Mouse (Mus musculus): Measurements from ENCODE around the gene Cybc1. TPM values are rescaled to one million over a fixed set of nuclear protein-coding genes. Genes with fewer than 3 reads are reported as not detected.

Cybc1 gene
- polyA plus RNA-seq, 1 experiment from 2014 or later = 27.4 TPM

- H3K9ac ChIP-seq (ENCODE audit: low read length) = no peak overlapping the region
- peak; percentile 55 for DNase-seq (ENCODE audit: low spot score)
- H3K27ac ChIP-seq (replicated peaks) = peak overlapping the region; percentile 99
- no peaks in the 10 kb centered on the region; the same call in none of the 2 replicates for H3K36me3 ChIP-seq (ENCODE audit: control insufficient read depth, insufficient read depth, low read length)
- H3K9me3 ChIP-seq (ENCODE audit: control insufficient read depth, low read length) = no peaks in the 10 kb centered on the region
- TF ChIP-seq CTCF (IDR thresholded peaks at IDR 0.05; ENCODE audit: low read depth) = peak; percentile 65
- TF ChIP-seq EP300 (optimal IDR thresholded peaks at IDR 0.05) = no peak
- no peaks in the 10 kb centered on the region for H3K4me1 ChIP-seq (replicated peaks; ENCODE audit: control insufficient read depth, insufficient read depth)
- peak overlapping the region; percentile 54; the same call in 1 of the 2 replicates for H3K4me2 ChIP-seq (replicated peaks; ENCODE audit: low read depth)
- no peak overlapping the region for H3K4me3 ChIP-seq (ENCODE audit: low read depth, low read length)
- ATAC-seq (ENCODE audit: low FRiP score, low TSS enrichment) = no peak
- WGBS = 28% methylated on average over 9 of the region's 9 CpGs
- H3K27me3 ChIP-seq (ENCODE audit: control insufficient read depth, insufficient read depth, low read length) = no peaks in the 10 kb centered on the region
Measured at GRCm38 (mm10) chr11:121235475-121236238, 6.5 kb upstream of the Cybc1 start.

- WGBS = 28% methylated on average over 4 of the region's 4 CpGs
Measured at GRCm38 (mm10) chr11:121232706-121233105, 3.6 kb upstream of the Cybc1 start.

GRCm38 (mm10) chr11:121231628-121232291 is 2.6 kb upstream of the Cybc1 start:
- Histone ChIP-seq H3K9ac (ENCODE audit: low read length) (no peak overlapping the region), H3K36me3 (ENCODE audit: control insufficient read depth, insufficient read depth, low read length) (no peaks in the 10 kb centered on the region), H3K27me3 (ENCODE audit: control insufficient read depth, insufficient read depth, low read length) (no peaks in the 10 kb centered on the region), H3K4me1 (replicated peaks; ENCODE audit: control insufficient read depth, insufficient read depth) (peaks cover 4% of the 10 kb centered on the region; the same call in 1 of the 2 replicates), H3K4me3 (ENCODE audit: low read depth, low read length) (no peak overlapping the region), H3K4me2 (replicated peaks; ENCODE audit: low read depth) (no peak overlapping the region), H3K27ac (replicated peaks) (no peak overlapping the region; the same call in 1 of the 2 replicates), H3K9me3 (ENCODE audit: control insufficient read depth, low read length) (no peaks in the 10 kb centered on the region)
- no peak for DNase-seq (ENCODE audit: low spot score)
- ATAC-seq (ENCODE audit: low FRiP score, low TSS enrichment) = no peak
- TF ChIP-seq CTCF (IDR thresholded peaks at IDR 0.05; ENCODE audit: low read depth) (no peak), EP300 (optimal IDR thresholded peaks at IDR 0.05) (no peak)
- WGBS = 47% methylated on average over 4 of the region's 4 CpGs

More at GRCm38 (mm10) chr11:121232706-121233105, 3.6 kb upstream of the Cybc1 start:
- Histone ChIP-seq H3K27me3 (ENCODE audit: control insufficient read depth, insufficient read depth, low read length) (no peaks in the 10 kb centered on the region), H3K27ac (replicated peaks) (peak overlapping the region; percentile 30; the same call in 1 of the 2 replicates), H3K4me2 (replicated peaks; ENCODE audit: low read depth) (no peak overlapping the region), H3K4me1 (replicated peaks; ENCODE audit: control insufficient read depth, insufficient read depth) (peaks cover 4% of the 10 kb centered on the region; the same call in 1 of the 2 replicates), H3K9ac (ENCODE audit: low read length) (no peak overlapping the region), H3K4me3 (ENCODE audit: low read depth, low read length) (no peak overlapping the region), H3K9me3 (ENCODE audit: control insufficient read depth, low read length) (no peaks in the 10 kb centered on the region), H3K36me3 (ENCODE audit: control insufficient read depth, insufficient read depth, low read length) (no peaks in the 10 kb centered on the region)
- peak; percentile 45 for DNase-seq (ENCODE audit: low spot score)
- ATAC-seq (ENCODE audit: low FRiP score, low TSS enrichment) = no peak
- TF ChIP-seq CTCF (IDR thresholded peaks at IDR 0.05; ENCODE audit: low read depth) = no peak
- no peak for TF ChIP-seq EP300 (optimal IDR thresholded peaks at IDR 0.05)

- no peaks in the 10 kb centered on the region for H3K27me3 ChIP-seq (ENCODE audit: control insufficient read depth, insufficient read depth, low read length)
- peaks cover 4% of the 10 kb centered on the region; the same call in 1 of the 2 replicates for H3K4me1 ChIP-seq (replicated peaks; ENCODE audit: control insufficient read depth, insufficient read depth)
- H3K27ac ChIP-seq (replicated peaks) = no peak overlapping the region
- no peak overlapping the region for H3K9ac ChIP-seq (ENCODE audit: low read length)
- no peak overlapping the region for H3K4me3 ChIP-seq (ENCODE audit: low read depth, low read length)
- WGBS = 69% methylated on average over 4 of the region's 4 CpGs
- DNase-seq (ENCODE audit: low spot score) (no peak), ATAC-seq (ENCODE audit: low FRiP score, low TSS enrichment) (no peak)
- no peak overlapping the region for H3K4me2 ChIP-seq (replicated peaks; ENCODE audit: low read depth)
- TF ChIP-seq EP300 (optimal IDR thresholded peaks at IDR 0.05) (no peak), CTCF (IDR thresholded peaks at IDR 0.05; ENCODE audit: low read depth) (no peak)
- no peaks in the 10 kb centered on the region for H3K9me3 ChIP-seq (ENCODE audit: control insufficient read depth, low read length)
- no peaks in the 10 kb centered on the region for H3K36me3 ChIP-seq (ENCODE audit: control insufficient read depth, insufficient read depth, low read length)
Measured at GRCm38 (mm10) chr11:121231191-121231590, 2.1 kb upstream of the Cybc1 start.

- 13% methylated on average over 21 of the region's 21 CpGs for WGBS
Measured at GRCm38 (mm10) chr11:121228129-121229017, 749 bp downstream of the Cybc1 start.

More at GRCm38 (mm10) chr11:121228129-121229017, 749 bp downstream of the Cybc1 start:
- no peak for TF ChIP-seq CTCF (IDR thresholded peaks at IDR 0.05; ENCODE audit: low read depth)
- no peak for TF ChIP-seq EP300 (optimal IDR thresholded peaks at IDR 0.05)
- Histone ChIP-seq H3K4me2 (replicated peaks; ENCODE audit: low read depth) (peak overlapping the region; percentile 77), H3K9ac (ENCODE audit: low read length) (peak overlapping the region; percentile 63), H3K4me3 (ENCODE audit: low read depth, low read length) (peak overlapping the region; percentile 57), H3K27ac (replicated peaks) (peak overlapping the region; percentile 84), H3K36me3 (ENCODE audit: control insufficient read depth, insufficient read depth, low read length) (peaks cover 14% of the 10 kb centered on the region; the same call in 1 of the 2 replicates), H3K4me1 (replicated peaks; ENCODE audit: control insufficient read depth, insufficient read depth) (peaks cover 6% of the 10 kb centered on the region; the same call in 1 of the 2 replicates), H3K9me3 (ENCODE audit: control insufficient read depth, low read length) (no peaks in the 10 kb centered on the region), H3K27me3 (ENCODE audit: control insufficient read depth, insufficient read depth, low read length) (no peaks in the 10 kb centered on the region)
- DNase-seq (ENCODE audit: low spot score) (no peak), ATAC-seq (ENCODE audit: low FRiP score, low TSS enrichment) (no peak)
